Mouse (Mus musculus): ENCODE results near the gene Retreg1.

Retreg1 gene

DNA sequence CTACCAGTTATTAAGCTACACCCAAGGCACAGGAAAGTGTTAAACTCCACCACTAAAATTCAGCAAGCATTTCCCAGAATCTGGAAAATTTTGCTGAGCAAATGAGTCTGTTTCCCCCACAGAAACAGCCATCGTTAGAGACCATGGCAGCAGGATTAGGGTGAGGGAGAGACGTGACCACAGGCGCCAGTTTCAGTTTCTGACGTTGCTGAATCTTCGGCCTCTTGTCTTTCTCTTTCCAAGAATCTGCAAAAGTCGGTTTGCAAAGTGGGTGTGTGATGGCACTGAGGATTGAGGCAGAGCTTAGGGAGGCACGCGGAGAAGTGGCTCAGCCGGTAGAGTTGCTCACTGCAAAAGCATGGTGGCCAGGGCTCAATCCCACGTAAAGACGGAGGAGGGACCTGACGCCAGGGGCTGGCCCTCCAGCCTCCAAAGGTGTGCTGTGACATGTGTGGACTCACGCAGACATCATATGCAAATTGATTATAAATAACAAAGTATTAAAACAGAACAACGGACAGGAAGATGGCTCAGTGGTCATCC lies 41.5 kb downstream of the Retreg1 start:
- no peak for DNase-seq

DNA sequence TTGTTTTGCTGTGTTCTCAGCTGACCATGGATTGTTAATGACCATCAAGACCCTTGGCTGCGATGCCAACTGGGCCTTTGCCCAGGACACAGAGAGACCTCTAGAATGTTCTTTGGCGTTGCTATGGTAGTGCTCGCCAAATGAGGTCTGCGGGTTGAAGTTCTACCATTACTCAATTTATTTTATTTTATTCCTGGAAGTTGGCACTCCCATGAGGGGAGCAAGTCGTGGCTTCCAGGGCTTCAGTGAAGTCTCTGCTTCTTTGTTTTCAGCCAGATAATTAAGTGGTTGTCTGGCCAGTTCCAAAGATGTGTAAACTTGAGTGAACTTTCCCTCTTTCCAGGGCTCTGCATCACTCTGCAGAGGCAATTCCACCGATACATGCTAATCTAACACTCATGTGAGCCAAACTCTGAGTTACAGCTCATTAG lies 43.6 kb downstream of the Retreg1 start:
- peak in 1 of 2 experiments; percentile 20 for DNase-seq

DNA sequence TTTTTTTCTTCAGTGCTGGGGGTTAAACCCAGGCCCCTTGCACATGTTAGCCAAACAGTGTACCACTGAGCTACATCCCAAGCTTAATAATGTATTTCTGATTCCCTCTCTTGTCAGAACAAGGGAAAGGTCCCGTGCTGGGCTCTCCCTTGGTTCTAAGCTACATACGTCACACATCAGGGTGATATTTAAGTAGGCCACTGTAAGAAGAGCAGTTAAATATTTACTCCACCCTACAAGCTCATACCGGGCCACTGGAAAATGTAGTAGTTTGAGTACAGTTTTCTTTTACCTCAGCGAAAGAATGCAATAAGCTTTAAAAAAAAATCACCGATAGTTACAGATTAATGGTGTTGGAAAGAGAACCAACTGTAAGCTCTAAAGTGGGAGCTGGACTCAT lies 46.9 kb downstream of the Retreg1 start:
- no peak for DNase-seq

- DNase-seq: no peak
These were observed 48.6 kb downstream of the Retreg1 start for GRCm38 (mm10) chr15:25891556-25891955.

DNA sequence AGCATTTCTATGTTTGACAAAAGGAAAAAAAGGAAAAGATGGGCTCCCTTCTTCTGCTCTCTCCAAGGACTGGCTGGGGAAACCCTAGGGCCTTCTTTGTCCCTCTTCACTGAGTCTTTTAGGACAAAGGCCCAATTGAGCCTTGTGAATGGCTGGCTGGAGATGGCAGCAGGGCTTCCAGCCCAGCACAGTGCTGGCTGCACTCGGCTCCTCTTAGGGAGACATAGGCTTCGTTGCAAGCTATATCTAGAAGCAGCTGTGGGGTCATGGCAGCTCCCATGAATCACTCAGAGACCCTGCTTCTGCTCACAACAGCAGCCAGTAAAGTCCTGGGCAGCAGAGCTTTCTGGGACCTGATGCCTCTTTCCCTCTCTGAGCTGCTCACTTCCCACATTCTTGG lies 50.3 kb downstream of the Retreg1 start:
- DNase-seq: no peak

- DNase-seq: no peak
These were observed 53.8 kb downstream of the Retreg1 start for GRCm38 (mm10) chr15:25896783-25897182.

- no peak for DNase-seq
These were observed 54.6 kb downstream of the Retreg1 start for GRCm38 (mm10) chr15:25897617-25898016.

DNA sequence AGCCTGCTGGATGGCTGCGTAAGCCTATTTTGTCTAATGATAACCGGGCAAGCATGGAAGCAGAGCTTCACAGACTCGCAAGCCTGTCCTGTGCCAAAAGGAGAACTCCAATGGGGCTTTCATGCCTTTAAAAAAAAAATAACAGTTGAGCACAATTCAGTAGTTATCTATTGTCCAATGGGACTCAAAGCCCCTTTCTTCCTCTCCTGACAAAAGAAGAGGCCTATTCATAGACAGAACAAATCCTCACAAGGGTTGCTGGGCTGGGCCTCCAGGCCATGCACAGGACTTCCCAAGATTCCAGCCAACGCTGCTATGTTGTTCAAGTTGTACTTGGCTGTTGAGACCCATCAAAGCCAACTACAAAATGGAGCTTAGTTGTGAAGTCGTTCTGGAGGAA lies 56.0 kb downstream of the Retreg1 start:
- DNase-seq: no peak

- peak; percentile 60 to 68 for DNase-seq
These were observed 57.6 kb downstream of the Retreg1 start for GRCm38 (mm10) chr15:25900540-25900939.

DNA sequence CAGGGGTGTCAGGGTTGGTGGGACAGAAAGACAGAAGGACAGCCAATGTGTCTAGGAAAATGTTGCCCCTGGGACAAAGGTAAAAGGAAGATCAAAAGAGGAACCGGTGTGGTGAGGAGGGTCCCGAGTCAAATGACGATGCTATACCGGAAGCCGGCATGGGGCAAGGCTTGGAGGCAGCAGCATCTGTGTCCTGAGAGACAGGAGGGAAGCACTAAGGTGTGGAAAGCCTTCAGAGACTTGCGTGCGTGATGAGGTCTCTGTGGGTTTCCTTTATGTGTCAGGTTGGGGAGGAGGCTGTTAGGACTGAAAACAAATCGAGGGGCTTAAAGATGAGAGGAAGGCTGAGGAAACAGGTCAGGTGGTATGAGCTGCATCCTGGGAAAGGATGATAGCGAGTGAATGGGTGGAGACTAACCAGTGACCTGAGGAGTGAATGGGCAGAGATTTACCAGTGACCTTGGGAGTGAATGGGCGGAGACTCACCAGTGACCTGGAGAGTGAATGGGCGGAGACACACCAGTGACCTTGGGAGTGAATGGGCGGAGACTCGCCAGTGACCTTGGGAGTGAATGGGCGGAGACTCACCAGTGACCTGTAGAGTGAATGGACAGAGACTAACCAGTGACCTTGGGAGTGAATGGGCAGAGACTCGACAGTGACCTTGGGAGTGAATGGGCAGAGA lies 60.1 kb downstream of the Retreg1 start:
- DNase-seq: no peak

GRCm38 (mm10) chr15:25904435-25905021 lies 61.5 kb downstream of the Retreg1 start:
- DNase-seq: peak; percentile 24 to 25

- DNase-seq: no peak
These were observed 67.0 kb downstream of the Retreg1 start for GRCm38 (mm10) chr15:25909783-25910494.

DNA sequence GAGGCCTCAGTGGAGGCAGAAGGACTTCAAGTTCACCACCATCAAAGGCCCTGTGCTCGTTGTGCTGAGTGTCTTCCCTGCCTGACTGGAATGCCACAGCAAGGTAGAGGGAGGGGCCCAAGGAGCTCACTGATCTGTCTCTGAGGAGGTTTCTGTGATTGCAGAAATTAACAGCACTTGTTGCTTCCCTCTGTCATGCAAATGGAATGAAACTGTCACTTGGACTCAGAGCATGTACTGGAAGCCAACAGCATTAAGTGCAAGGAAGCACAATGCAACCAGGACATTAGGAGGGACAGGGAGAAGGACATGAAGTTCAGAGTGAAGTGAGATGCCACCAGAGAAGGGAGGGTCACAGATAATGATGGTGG lies 67.5 kb downstream of the Retreg1 start:
- no peak for DNase-seq

GRCm38 (mm10) chr15:25910924-25911323 lies 67.9 kb downstream of the Retreg1 start:
- no peak for DNase-seq

GRCm38 (mm10) chr15:25912911-25913310 lies 69.9 kb downstream of the Retreg1 start:
- DNase-seq: no peak

DNA sequence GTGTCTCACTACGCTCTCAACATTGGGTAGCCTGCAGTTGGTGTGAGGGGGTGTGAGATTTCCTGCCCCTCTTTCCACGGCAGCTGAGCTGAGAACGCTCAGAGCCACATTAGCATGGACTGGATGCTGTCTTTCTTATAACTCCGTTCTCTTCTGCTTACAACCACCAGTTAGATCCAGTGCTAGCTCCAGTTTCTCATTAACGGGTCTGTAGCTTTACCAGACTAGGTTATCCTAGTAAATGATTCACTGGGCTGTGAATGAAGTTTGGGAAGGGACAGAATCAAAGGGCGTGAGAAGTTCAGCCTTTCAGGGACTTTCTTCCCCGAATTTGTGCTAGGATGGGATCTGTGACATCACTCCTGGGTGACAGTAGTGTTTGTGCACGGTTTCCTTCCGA lies 70.7 kb downstream of the Retreg1 start:
- DNase-seq: no peak

- no peak for DNase-seq
These were observed 71.2 kb downstream of the Retreg1 start for GRCm38 (mm10) chr15:25914160-25914559.

- no peak for DNase-seq
These were observed 72.0 kb downstream of the Retreg1 start for GRCm38 (mm10) chr15:25915013-25915412.

- DNase-seq: no peak
These were observed 72.7 kb downstream of the Retreg1 start for GRCm38 (mm10) chr15:25915574-25916205.

GRCm38 (mm10) chr15:25916252-25916651 lies 73.3 kb downstream of the Retreg1 start:
- DNase-seq: no peak

DNA sequence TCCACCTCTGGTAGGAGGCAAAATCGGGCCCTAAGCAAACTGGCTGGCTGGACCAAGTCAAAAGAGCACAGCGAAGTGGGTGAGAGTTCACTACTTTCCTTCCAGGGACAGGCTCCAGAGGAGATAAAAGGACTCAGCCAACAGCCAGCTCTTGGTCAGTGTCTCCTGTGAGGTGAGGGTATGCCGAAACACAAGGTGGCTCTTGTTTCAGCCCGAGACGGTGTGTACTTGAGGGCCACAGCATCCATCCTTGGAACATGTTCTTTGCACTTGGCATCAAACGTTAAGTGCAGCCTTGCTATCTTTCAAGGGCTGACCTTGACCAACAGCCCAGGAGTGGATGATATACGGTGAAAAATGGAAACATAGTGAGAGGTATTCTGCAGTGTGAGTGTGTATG lies 75.7 kb downstream of the Retreg1 start:
- no peak for DNase-seq

- no peak for DNase-seq
These were observed 77.0 kb downstream of the Retreg1 start for GRCm38 (mm10) chr15:25919995-25920394.

- peak in 1 of 2 experiments; percentile 24 for DNase-seq
These were observed 77.9 kb downstream of the Retreg1 start for GRCm38 (mm10) chr15:25920886-25921285.
